Mouse (Mus musculus) heart, postnatal 4 days (tissue): ENCODE results near the gene Pklr. TPM values are rescaled to one million over a fixed set of nuclear protein-coding genes. Genes with fewer than 3 reads are reported as not detected.
A peak's percentile ranks its signal among the peaks of the same experiment; 100 is the strongest.
"Not testable (repeated sequence)": the region's sequence is repeated elsewhere in the genome, so short reads cannot be mapped to it uniquely, and the experiment has no call there.

Experiments
- DNase-seq: peaks from one replicate; pipeline ENCODE4 v3.0.0; 2021
- total RNA-seq, 2 experiments: library from RNA; stranded (reverse); gene quantifications; 2 replicates each; pipeline ENCODE4 v1.2.3; 2021

Pklr gene
- total RNA-seq, 2 experiments from 2014 or later = not detected

DNA sequence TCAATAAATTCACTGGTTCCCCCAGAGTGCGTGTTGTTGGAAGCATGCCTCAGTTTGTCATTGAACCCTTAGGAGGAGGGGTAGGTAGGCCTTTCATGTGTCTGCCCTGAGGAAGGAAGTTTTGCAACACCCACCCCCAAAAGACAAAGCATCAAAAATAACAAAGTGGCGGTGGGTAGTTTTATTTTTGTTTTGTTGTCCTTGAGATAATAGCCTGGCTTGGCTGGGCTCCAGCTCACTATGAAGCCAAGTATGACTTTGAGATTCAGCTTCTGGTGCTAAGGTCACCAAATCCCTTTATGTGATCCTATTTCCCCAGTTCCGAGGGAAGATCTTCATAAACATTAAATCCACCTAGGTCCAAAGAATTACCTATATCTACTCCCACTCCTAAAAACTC lies 11.7 kb upstream of the Pklr start:
- peak; percentile 65 for DNase-seq

GRCm38 (mm10) chr3:89125981-89126380 lies 10.0 kb upstream of the Pklr start:
- DNase-seq = no peak

DNA sequence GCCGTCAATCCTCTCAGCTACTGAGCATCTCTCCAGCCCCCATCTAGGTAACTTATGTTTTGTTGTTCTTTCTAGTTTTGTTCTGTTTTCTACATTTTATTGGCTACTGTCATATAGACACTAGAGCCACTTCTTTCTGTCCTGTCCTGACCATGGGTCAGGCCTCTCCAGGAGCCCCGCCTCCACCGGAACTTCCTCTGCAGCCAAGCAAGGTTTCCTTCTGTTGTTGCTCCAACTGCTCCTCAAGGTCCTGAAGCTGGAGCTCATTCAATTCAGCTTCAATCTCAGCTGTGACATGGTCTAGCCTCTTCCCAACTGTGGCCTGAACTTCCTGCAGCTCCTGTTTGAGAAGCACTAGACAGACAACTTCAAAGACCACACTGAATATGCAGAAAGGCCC lies 6.0 kb upstream of the Pklr start:
- DNase-seq = no peak

GRCm38 (mm10) chr3:89131816-89132215 lies 4.1 kb upstream of the Pklr start:
- DNase-seq = no peak

- DNase-seq = peak; percentile 48
These were observed 3.5 kb upstream of the Pklr start for GRCm38 (mm10) chr3:89132285-89133062.

DNA sequence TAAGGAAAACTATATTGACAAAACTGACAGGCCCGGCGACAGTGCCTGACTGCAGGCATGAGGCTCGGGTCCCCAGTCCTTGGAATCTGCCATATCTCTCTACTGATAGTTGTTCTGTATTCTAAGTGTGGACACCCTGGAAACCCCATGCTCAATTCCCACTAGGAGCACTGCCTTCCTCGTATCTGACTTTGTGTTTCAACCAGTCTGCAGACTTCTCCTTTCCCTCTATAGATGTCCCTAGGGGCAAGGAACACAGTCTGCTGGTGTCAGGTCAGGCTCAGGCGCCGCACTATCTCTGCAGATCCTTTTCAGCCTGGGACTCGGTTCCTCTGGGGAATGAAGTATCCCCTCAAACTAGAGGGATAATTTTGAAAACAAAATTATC lies 2.9 kb upstream of the Pklr start:
- no peak for DNase-seq

DNA sequence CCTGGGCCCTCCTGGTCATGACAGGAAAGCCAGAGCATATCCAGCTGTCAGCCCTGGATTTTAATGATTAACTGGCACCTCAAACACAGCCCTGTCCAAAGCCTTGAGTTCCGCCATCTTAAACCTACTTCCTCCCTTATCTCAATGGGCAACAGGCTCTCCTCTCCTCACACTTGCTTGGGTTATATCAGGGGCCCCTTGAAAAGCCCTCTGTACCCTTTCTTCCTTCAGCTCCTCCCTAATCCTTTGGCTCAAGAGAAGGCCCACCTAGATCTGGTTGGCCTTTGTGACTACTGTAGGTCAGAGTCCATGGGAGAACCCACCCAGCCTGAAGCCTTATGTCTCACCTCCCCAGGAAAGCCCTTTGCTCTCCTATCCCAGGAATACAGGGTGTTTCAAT lies 2.2 kb upstream of the Pklr start:
- no peak for DNase-seq

DNA sequence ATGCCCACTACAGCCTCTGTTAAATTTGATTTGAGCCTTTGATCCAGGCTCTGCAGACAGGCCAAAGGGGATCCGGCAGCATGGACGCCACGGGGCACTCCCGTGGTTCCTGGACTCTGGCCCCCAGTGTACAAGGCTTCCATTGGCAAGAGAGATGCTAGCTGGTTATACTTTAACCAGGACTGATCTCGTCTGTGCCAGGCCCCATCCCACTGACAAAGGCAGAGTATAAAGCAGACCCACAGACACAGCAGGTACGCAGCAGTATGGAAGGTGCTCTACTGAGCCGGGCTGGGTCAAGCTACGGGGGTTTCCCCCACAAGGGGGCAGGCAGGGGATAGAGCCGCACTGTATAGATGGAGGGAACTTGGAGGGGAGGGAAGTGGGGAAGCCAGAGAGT lies 423 bp downstream of the Pklr start:
- no peak for DNase-seq

DNA sequence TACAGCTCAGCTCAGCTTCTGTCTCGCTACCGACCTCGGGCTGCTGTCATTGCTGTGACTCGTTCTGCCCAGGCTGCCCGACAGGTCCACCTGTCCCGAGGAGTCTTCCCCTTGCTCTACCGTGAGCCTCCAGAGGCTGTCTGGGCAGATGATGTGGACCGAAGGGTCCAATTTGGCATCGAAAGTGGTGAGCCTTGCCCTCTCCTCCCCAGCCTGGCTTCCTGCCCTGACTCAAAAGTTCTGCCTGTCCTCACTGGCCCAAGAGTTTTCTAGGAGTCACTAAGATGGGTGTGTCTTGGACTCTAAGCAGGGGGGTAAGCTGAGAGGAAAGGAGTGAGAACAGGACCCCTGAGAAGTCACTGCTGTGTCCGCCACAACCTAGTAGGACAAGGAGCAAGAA lies 8.9 kb downstream of the Pklr start:
- no peak for DNase-seq

DNA sequence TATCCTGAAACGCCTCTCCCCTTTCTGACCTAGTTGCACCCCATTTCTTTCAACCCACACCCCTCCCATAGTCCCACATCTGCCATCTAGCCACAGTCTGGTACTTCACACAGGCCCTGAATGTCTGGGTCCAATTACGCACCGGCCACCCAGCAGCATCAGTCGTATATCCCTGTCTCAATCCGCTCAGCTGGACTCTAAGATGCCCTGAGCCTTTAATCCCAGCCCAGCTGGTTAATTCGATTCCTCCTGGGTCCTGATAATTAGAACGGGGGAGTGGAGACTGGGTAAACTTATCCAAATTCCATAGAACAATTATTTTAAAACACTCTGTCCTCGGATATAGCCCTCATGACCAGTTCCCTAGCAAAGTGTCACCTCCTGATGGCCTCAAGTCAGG lies 9.6 kb downstream of the Pklr start:
- DNase-seq = no peak

- no peak for DNase-seq
These were observed 11.4 kb downstream of the Pklr start for GRCm38 (mm10) chr3:89147101-89147978.

- DNase-seq = no peak
These were observed 12.0 kb downstream of the Pklr start for GRCm38 (mm10) chr3:89147979-89148311.

DNA sequence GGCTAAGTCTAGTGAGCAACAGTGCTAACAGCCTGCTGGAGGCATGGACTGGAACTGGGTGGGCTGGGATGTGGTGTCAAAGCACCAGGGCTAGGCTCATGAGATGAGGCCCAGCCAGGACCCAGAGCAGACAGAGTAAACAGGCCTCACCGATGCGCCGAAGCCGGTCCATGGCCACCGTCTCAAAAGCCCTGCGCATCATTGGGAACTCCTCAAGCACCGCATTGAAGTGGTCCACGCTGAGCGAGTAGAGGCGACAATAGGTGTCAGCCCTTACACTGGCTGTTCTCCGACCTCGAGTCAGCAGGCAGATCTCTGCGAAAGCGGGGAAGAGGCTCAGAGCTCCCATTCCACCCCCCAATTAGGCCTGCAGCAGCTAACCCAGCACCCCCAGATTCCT lies 12.6 kb downstream of the Pklr start:
- DNase-seq = no peak

GRCm38 (mm10) chr3:89152084-89152835 lies 16.3 kb downstream of the Pklr start:
- DNase-seq = no peak

GRCm38 (mm10) chr3:89156951-89157350 lies 21.0 kb downstream of the Pklr start:
- no peak for DNase-seq

GRCm38 (mm10) chr3:89158651-89159050 lies 22.7 kb downstream of the Pklr start:
- no peak for DNase-seq

DNA sequence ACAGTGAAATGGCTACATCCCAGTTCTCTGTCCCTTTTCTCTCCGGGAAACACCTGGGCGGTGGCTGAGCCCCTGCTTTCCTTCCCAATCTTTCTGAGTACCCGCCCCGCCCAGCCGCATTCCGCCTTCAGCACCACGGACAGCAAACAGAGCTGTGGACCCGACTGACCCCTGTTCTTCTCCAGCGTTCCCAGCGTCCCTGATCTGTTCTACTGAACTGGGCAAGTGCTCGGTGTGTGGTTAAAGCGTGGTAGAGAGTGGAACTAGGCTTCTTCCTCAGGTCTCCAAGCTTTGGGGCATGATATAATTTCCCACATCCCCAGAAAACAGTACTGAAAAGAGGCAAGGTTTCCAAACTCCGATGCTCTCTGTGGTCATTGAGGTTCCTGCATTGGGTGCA lies 23.3 kb downstream of the Pklr start:
- peak; percentile 84 for DNase-seq

GRCm38 (mm10) chr3:89159616-89160344 lies 23.8 kb downstream of the Pklr start, which contains the start of gene Hcn3:
TSS of gene Hcn3 (minus strand) at chr3:89160196.
- DNase-seq = peak; percentile 79

DNA sequence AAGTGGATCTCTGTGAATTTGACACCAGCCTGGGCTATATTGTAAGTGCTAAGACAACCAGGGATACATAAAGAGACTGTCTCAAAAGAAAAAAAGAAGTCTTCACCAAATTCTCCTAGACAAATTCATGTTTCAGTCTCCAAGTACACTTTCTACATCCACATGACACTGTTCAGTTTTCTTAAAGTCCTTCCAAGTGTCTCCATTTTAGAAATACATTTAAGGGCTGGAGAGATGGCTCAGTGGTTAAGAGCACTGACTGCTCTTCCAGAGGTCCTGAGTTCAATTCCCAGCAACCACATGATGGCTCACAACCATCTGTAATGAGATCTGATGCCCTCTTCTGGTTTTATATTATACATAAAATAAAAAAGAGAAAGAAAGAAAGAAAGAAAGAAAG lies 25.3 kb downstream of the Pklr start:
- DNase-seq = not testable (repeated sequence)

DNA sequence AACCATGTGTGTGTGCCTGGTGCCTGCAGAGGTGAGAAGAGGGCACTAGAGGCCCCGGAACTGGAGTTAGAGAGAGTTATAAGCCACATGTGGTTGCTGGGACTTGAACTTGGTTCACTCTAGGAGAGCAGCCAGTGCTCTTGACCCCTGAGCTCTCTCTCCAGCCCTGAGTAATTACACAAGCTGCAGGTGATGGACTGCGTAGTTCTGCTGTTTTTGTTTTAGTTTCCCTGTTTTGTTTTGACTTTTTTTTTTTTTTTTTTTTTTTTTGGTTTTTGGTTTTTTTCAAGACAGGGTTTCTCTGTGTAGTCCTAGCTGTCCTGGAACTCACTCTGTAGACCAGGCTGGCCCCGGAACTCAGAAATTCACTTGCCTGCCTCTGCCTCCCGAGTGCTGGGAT lies 25.8 kb downstream of the Pklr start:
- DNase-seq = no peak

- no peak for DNase-seq
These were observed 27.2 kb downstream of the Pklr start for GRCm38 (mm10) chr3:89163123-89163522.

DNA sequence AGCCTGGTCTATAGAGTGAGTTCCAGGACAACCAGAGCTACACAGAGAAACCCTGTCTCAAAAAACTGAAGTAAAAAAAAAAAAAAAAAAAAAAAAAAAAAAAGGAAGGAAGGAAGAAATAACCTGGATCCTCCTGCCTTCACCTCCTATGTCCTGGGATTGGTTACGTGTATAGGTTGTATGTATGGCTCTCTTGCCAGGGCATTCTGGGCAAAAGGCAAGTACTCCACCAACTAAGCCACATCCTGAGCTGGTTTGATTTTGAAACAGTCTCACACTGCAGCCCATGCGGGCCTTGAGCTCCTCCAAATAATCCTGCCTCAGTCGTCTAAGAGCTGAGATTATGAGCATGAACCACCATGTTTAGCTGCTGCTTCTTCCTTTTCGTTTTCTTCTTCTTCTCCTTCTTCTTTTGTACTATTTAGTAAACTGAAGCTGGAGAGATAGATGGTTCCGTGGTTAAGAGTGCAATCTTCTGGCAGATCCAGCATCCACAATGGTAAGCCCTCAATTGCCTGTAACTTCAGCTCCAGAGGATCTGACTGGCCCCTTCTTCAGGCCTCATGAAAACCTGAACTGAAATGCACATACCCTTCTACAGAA lies 27.8 kb downstream of the Pklr start:
- DNase-seq = no peak
